Mouse (Mus musculus) MEL-GATA-1-ER (cell line): ENCODE results near the gene Adrm1.

Experiments used
- DNase-seq: peaks from one replicate; pipeline ENCODE4 v3.0.0-alpha.2; 2012; ENCODE audit warnings: low read depth; ENCODE audit errors: extremely low read depth

Gene Adrm1

DNA sequence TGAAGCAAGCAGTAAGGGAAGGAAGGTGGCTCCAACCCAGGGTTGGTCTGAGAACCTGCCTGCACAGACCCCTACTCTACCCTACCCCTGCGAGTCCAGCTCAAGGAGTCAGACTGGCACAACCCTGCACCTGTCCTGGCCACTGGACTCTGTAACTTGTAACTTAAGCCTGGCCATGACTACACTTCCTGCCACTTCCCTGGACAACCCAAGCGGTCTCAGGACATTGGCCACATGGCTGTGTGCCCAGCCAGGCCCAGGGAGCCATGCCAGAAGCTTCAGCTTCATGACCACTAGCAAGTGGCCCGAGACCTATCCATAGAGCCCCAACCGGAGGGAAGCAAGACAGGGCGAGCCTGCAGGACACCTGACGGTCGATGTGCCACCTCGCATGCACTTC lies 46.3 kb downstream of the Adrm1 start:
- no peak for DNase-seq

- no peak for DNase-seq
Measured at GRCm38 (mm10) chr2:180218241-180218640, 47.0 kb downstream of the Adrm1 start.

- DNase-seq: no peak
Measured at GRCm38 (mm10) chr2:180218677-180219076, 47.4 kb downstream of the Adrm1 start.

GRCm38 (mm10) chr2:180219145-180219943 lies 48.1 kb downstream of the Adrm1 start:
- DNase-seq: no peak

DNA sequence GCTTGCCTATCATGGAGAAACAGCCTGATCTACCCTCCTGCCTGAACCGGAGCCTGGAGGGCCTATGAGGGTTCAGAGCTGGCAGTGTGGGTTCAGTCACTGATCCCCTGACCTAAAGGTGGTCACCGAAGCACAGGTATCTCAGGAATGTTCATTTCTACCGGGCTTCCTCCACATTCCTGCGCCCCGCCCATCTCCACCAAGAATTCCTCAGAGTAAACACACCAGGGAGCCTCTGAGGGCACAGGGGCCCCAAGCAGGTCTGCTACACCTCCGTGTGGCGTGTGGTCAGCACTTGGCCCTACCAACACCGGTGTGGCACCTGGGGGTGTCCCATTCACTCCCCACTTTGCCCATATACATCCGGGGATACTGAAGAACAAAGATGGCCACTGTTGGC lies 48.9 kb downstream of the Adrm1 start:
- no peak for DNase-seq

- no peak for DNase-seq
Measured at GRCm38 (mm10) chr2:180221051-180221450, 49.8 kb downstream of the Adrm1 start.

DNA sequence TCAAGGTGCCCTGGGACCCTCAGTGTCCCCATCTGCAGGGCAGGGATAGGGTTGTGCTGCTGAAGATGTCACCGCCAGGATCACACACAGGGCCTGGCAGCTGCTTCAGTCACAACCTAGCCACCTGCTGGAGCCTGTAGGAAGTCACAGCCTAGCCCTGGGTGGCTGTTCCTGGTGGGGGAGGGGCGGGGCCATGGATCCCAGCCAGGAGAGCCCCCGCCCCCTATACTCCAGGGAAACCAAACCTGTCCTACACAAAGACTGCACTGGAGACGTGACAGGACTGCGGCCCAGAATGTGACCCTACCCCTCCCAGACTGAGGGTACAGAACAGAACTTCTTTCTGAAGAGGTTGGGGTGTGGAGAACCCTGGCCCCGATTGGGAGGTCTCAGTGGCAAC lies 51.0 kb downstream of the Adrm1 start:
- DNase-seq: no peak

DNA sequence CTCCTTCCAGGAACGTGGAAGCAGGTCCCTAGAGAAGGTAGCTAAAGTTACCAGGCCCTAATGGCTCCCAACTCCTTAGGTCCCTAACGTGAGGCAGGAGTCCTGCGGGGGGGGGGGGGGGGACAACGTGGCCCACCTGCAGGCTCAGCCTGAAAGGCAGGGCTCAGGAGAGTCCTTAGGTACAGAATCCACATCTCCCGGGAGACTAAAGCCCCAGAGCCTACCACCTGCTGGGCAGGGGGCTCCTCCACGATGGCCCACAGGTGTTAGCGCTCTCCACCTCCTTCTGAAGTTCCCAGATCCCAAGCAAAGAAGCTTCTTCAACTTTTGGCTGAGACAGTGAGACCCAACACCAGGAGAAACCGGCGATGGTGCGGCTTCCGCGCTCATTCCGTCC lies 53.4 kb downstream of the Adrm1 start:
- no peak for DNase-seq

DNA sequence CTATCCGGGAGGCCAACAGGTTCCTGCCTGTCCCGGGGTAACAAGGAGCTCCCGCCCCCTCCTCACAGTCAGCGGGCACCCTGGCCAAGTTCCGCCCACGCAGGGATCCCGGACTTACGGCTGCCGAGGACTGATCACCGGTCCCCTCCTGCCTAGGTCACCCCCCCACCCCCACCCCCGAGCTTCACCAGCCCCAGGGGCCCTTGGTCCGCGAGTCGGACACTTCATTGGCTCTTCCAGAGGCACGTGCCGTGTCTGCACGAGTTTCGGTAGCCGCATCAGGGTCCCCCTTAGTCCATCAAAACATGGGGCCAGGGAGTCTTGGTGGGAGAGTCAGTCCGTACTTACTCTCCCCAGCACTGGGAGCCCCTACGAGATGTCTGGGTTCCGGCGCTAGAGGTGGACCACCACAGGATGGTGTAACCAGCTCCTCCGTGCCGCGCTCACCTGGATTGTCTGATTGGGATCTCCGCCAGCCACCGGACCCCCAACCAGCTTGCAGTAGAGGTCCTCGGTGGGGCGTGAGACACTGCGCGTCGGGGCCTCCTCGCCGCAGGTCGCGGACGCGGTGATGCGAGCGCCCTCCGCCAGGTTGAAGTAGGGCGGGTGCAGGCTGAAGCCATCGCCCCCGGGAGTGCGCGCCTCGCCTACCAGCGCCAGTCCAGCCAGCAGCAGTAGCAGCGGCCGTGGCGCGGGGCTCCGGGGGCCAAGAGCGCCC lies 53.9 kb downstream of the Adrm1 start:
- DNase-seq: no peak
